Mouse (Mus musculus): ENCODE measurements at regions not wholly inside any gene's neighbourhood (a gene's known extent, or its start where the extent isn't known, plus 50 kb on each side); places are given as distances from the start of the nearest gene placed in this dataset.
A peak's percentile ranks its signal among the peaks of the same experiment; 100 is the strongest.

GRCm38 (mm10) chr19:60408436-60408835 lies 59.7 kb downstream of the Prlhr start:
- DNase-seq (ENCODE audit: low read depth, low spot score): peak; percentile 50

DNA sequence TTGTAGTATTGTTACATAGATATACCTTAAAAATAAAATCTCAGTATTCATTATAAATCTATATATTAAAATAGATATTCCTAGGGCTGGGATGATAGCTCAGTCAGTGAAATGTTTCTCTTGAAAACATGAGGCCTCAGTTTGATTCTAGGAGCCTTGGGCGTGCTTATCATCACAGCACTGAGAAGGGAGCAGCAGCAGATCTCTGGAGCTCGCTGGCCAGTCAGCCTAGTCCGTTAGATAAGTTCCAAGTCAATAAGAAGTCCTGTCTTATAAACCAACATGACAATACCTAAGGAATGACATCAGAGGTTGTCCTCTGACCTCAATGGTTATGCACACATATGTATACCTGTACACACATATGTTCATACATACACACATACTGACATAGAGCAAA lies 68.7 kb downstream of the Prlhr start:
- no peak for DNase-seq (ENCODE audit: low read depth, low spot score)

GRCm38 (mm10) chr19:60397666-60398065 lies 70.4 kb downstream of the Prlhr start:
- no peak for DNase-seq (ENCODE audit: low read depth, low spot score)

GRCm38 (mm10) chr19:60396604-60397003 lies 71.5 kb downstream of the Prlhr start:
- DNase-seq (ENCODE audit: low read depth, low spot score): no peak

DNA sequence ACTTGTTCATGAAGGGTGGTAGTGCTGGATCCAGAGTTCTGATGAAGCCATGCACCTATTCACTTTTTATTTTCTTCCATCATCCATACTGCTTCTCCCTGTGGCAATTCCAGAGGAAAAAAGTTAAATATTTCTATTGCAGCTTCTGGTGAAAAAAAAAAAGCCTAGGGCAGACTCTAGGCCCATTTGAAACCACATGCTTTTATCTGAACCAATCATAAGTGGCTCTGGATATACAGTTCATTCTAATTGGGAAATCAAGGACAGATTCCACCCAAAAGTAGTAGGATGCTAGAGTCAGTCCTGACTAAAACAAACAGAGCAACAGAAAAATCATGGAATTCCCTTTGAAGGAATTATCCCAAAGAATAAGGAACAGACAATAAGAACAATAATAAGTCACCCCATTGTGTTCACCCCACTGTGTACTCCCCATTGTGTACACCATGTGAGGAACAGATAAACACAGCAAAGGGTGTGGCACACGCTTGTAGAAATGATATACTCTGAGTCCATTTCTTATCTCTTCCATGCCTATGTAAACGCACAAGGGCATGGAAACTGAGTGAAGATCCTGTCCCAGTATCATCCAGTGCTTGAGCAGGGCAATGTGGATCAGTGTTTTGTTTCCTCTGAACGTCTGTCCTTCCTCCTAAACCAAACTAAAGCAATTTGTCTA lies 81.4 kb downstream of the Prlhr start:
- no peak for DNase-seq (ENCODE audit: low read depth, low spot score)

DNA sequence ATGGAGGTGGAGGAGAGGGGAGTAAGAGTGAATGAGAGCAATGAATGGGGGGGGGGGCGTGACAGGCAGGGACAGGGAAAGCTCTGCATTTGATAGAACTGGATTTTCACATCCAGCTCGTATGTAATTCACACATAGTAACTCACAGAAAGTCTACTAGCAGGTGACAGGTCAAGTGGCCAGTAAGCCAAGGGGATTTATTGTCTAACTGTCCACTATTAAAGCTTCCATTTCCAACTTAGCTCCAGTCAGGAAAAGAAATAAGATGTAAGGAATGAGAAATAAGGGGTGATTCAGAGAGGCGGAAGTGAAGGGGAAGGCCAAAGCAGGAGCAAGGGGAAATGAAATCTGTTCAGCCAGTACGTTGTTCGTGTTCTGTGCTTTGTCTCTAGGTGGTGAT lies 83.4 kb downstream of the Prlhr start:
- DNase-seq (ENCODE audit: low read depth, low spot score): no peak

GRCm38 (mm10) chr19:60382661-60383060 lies 85.4 kb downstream of the Prlhr start:
- no peak for DNase-seq (ENCODE audit: low read depth, low spot score)

DNA sequence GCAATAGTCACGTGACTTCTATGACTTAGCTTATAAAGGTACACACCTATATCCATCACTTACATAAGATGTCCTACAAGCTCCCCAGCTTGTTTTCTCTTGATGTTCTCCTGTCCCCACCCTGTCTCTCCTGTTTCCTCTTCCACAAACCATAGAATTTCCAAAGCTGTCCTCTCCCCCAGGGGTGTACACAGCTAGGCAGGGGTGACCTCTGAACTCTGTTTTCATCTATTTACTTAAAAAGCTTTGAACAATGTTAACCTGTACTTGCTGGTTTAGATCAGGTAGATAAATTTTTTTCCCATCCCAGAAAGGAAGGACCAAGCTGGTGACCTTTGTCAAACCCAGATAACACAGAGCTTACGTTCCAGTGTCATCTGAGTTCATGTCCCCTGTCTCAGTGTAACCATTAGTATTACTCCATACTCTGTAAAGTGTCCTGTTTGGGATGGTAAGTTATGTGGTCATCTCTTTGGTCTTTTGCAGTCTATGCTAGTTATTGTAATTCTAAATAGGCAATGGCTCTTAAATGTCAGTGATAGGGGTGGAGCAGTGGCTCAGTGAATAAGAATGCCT lies 89.0 kb downstream of the Prlhr start:
- no peak for DNase-seq (ENCODE audit: low read depth, low spot score)

- DNase-seq (ENCODE audit: low read depth, low spot score): no peak
Measured at GRCm38 (mm10) chr19:60363988-60364599, 104.0 kb downstream of the Prlhr start.

DNA sequence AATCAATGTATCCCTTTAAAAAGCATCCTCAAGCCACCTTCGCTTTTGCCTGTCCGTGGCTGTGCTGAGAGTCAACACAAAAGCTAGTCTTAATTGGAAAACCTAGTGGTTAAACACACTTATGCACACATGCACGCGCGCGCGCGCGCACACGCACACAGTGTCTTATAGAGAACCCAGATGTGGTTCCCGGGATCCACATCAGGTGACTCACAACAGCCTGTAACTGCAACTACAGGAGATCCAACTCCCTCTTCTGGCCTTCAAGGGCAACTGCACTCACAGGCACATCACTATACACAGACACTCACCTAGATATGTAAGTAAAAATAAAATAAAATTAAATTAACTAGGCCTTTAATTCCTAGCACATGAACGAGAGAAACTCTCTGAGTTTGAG lies 118.4 kb upstream of the Fam204a start:
- no peak for DNase-seq (ENCODE audit: low read depth, low spot score)

- peak; percentile 80 for DNase-seq (ENCODE audit: low read depth, low spot score)
Measured at GRCm38 (mm10) chr19:60341485-60341884, 115.0 kb upstream of the Fam204a start.

GRCm38 (mm10) chr19:60340234-60340633 lies 113.7 kb upstream of the Fam204a start:
- DNase-seq (ENCODE audit: low read depth, low spot score): peak; percentile 27

GRCm38 (mm10) chr19:60334521-60334920 lies 108.0 kb upstream of the Fam204a start:
- no peak for DNase-seq (ENCODE audit: low read depth, low spot score)

- no peak for DNase-seq (ENCODE audit: low read depth, low spot score)
Measured at GRCm38 (mm10) chr19:60328295-60328694, 101.8 kb upstream of the Fam204a start.

GRCm38 (mm10) chr19:60325612-60326011 lies 99.1 kb upstream of the Fam204a start:
- no peak for DNase-seq (ENCODE audit: low read depth, low spot score)

GRCm38 (mm10) chr19:60325112-60325511 lies 98.6 kb upstream of the Fam204a start:
- DNase-seq (ENCODE audit: low read depth, low spot score): peak; percentile 43

- peak; percentile 83 for DNase-seq (ENCODE audit: low read depth, low spot score)
Measured at GRCm38 (mm10) chr19:60310591-60310990, 84.1 kb upstream of the Fam204a start.

DNA sequence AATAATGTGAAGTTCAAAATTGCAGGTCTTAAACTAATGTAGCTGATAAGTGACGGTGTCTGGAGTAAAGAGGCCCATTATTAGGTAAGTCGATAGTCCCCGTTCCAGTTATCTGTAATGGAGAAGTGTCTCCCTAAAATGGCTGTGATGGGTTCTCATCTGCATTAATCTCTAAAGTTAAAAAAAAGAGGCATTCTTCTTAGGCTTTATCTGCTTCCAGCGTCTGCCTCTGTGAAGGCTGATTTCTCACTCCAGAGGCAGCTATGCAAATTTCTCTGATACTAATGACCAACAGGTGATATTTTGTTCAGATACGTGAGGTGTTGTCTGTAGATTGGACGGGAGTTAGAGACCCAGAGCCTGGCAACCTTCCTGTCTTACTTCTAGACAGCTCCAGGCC lies 75.9 kb upstream of the Fam204a start:
- no peak for DNase-seq (ENCODE audit: low read depth, low spot score)

DNA sequence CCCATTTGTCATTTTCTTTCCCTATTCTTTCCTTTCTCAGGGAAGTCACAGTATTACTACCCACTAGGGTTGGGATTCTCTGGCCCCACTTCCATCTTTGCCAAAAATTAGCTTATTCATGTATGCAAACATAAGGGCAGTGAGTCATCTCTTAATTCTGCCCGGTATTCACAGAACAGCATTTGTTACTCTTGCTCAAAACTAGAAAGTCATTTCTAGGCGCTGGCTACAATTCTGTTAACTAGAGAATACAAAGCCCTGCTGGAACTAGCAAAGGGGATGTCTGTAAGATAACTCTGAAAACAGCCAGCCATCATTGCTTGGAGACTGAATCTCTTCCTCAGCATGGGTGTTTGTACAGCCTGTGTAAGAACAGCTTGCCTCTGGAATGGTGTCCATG lies 74.4 kb upstream of the Fam204a start:
- peak; percentile 22 for DNase-seq (ENCODE audit: low read depth, low spot score)

- no peak for DNase-seq (ENCODE audit: low read depth, low spot score)
Measured at GRCm38 (mm10) chr19:60290244-60290643, 63.7 kb upstream of the Fam204a start.

DNA sequence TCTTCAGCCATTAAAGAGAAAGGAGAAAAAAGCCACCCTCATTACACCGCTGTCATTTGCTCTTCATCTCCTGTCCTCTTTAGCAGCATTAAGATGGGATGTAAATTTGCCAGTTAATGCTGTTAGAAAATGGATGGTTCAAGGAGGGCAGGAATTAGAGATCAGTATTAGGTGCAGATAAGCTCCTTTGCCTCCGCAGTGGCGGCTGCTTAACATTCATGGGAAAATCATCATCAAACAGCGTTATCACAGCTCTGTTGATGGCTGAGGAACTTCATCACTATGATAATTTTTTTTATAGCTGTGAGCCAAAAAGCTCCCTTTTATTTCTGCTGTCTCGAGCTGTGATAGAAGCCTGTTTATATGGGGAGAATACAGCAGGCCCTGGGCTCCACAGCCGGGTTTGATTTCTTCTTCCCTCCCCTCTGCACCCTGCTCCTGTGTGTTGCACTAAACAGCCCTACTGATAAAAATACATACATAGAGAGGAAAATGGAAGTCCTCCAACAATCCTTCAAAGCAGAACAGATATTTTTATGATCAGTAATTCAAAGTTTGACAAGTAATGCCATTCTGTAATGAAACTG lies 60.4 kb upstream of the Fam204a start:
- peak; percentile 7 for DNase-seq (ENCODE audit: low read depth, low spot score)

DNA sequence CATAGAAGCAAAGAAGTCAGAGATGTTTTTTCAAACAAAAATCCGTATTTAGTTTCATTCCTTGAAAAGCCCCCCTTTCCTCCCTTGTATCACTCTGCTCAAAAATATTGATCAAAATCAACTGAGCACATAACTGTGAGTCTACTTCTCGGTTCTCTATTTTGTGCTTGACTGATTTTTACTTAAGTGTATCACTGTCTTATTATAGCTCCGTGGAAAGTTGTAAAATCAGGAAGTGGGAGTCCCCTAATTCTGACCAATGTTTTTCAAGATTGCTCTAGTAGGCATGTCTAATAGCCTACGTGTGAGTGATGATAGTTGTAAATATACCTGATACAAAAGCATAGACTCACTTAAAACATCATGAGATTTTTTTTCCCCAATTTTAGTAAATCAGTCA lies 58.4 kb upstream of the Fam204a start:
- DNase-seq (ENCODE audit: low read depth, low spot score): no peak

Measured in brain, adult 2 months (tissue).